Mouse (Mus musculus): ENCODE results near the gene Tph1. TPM values are rescaled to one million over a fixed set of nuclear protein-coding genes. Genes with fewer than 3 reads are reported as not detected.

Tph1 gene
- total and polyA plus RNA-seq, 2 experiments from 2014 or later: 1.5 TPM; not detected in 1

DNA sequence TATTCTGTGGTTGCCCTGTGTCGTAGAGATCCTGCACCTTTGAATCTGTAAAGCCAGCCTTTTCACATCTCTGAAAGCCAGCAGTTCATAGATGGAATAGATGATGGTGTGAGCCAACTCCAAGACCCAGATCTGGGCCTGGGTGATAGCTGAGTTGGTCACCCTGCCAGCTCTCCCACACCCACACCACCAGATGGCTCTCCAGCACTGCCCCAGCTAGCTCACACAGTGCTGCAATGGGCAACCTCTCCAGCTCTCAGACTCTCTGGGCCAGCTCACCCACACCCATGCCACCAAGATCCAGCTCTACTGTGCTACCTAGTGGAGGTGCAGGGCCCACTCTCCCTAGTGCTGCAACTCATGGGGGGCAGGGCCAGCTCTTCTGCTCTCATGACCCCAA is 29.2 kb downstream of the Tph1 start:
- no peak overlapping the region for H3K9ac ChIP-seq (replicated peaks; ENCODE audit: low read length, poor library complexity, severe bottlenecking)
- no peak overlapping the region for H3K4me2 ChIP-seq (ENCODE audit: low read depth, low read length, poor library complexity, severe bottlenecking)
- peaks cover 5% of the 10 kb centered on the region; the same call in 1 of the 2 replicates for H3K4me1 ChIP-seq (ENCODE audit: insufficient read depth, low read length)
- no peak overlapping the region for H3K4me3 ChIP-seq (ENCODE audit: low read depth, low read length)
- TF ChIP-seq CTCF (IDR thresholded peaks at IDR 0.05): peak; percentile 34; the same call in 1 of the 2 replicates
- WGBS: 93% methylated on average over 1 of the region's 1 CpGs
- no peaks in the 10 kb centered on the region for H3K9me3 ChIP-seq (ENCODE audit: low read length)
- DNase-seq (ENCODE audit: low spot score) (peak; percentile 24), ATAC-seq (ENCODE audit: low FRiP score) (no peak)
- no peak overlapping the region for H3K27ac ChIP-seq (ENCODE audit: low read depth, low read length)
- no peaks in the 10 kb centered on the region for H3K36me3 ChIP-seq (ENCODE audit: insufficient read depth, low read length)
- no peaks in the 10 kb centered on the region for H3K27me3 ChIP-seq (ENCODE audit: insufficient read depth, low read length)

DNA sequence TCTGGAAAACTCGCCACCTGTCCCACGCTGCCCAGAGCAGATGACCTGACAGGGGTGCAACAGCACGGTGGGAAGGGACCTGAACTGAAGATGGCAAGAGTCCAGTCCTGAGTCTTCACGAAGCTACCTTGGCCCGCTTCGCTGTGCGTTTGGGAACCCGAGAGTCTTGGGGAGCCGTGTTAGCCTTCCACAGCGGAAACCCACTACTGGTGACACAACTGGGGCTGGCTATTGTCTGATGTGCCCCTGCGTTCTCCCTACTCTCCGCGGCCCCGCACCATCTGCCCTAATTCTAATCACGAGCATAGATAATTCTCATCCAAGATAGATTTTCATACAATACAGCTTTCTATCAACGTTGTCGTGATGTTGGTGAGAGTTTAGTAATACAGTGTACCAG is 32.3 kb downstream of the Tph1 start:
- no peak for TF ChIP-seq CTCF (IDR thresholded peaks at IDR 0.05)
- peaks cover 11% of the 10 kb centered on the region; the same call in 1 of the 2 replicates for H3K4me1 ChIP-seq (ENCODE audit: insufficient read depth, low read length)
- H3K9me3 ChIP-seq (ENCODE audit: low read length): no peaks in the 10 kb centered on the region
- 8% methylated on average over 17 of the region's 17 CpGs for WGBS
- H3K36me3 ChIP-seq (ENCODE audit: insufficient read depth, low read length): no peaks in the 10 kb centered on the region
- ATAC-seq (ENCODE audit: low FRiP score): peak; percentile 42; the same call in 1 of the 2 replicates
- H3K4me2 ChIP-seq (ENCODE audit: low read depth, low read length, poor library complexity, severe bottlenecking): peak overlapping the region; percentile 77
- no peaks in the 10 kb centered on the region for H3K27me3 ChIP-seq (ENCODE audit: insufficient read depth, low read length)
- no peak for DNase-seq (ENCODE audit: low spot score)
- peak overlapping the region; percentile 70 for H3K4me3 ChIP-seq (ENCODE audit: low read depth, low read length)
- H3K27ac ChIP-seq (ENCODE audit: low read depth, low read length): peak overlapping the region; percentile 92
- H3K9ac ChIP-seq (replicated peaks; ENCODE audit: low read length, poor library complexity, severe bottlenecking): peak overlapping the region; percentile 77

DNA sequence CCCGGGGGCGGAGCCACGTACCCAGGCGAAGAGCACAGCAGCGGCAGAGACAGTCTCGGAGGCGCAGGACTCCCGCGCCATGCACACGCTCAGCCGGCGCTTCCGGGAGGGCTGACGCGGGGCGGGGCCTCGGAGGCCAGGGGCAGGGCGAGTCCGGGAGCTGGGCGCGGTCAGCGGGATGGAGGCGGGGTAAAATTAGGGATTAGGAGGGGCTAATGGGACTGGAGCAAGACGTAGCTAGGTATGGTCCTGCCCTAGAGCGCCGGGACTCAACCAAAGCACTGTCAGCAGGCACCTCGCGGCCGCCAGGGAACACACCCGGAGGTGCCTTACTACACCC is 32.7 kb downstream of the Tph1 start, which contains the start of gene Sergef:
Gene Sergef (minus strand): TSS at position 116 of the 340 bp plus-strand sequence.
- TF ChIP-seq CTCF (IDR thresholded peaks at IDR 0.05): no peak
- peak; percentile 88 for DNase-seq (ENCODE audit: low spot score)
- peak; percentile 92 for ATAC-seq (ENCODE audit: low FRiP score)
- WGBS: 2% methylated on average over 29 of the region's 30 CpGs
- H3K4me3 ChIP-seq (ENCODE audit: low read depth, low read length): peak within 1 kb of the TSS; percentile 70
- H3K27me3 ChIP-seq (ENCODE audit: insufficient read depth, low read length): no peaks in the 10 kb centered on the region
- no peaks in the 10 kb centered on the region for H3K36me3 ChIP-seq (ENCODE audit: insufficient read depth, low read length)
- peak within 1 kb of the TSS; percentile 77 for H3K9ac ChIP-seq (replicated peaks; ENCODE audit: low read length, poor library complexity, severe bottlenecking)
- peak within 1 kb of the TSS; percentile 92 for H3K27ac ChIP-seq (ENCODE audit: low read depth, low read length)
- peaks cover 11% of the 10 kb centered on the region; the same call in 1 of the 2 replicates for H3K4me1 ChIP-seq (ENCODE audit: insufficient read depth, low read length)
- H3K9me3 ChIP-seq (ENCODE audit: low read length): no peaks in the 10 kb centered on the region
- peak within 1 kb of the TSS; percentile 77 for H3K4me2 ChIP-seq (ENCODE audit: low read depth, low read length, poor library complexity, severe bottlenecking)

DNA sequence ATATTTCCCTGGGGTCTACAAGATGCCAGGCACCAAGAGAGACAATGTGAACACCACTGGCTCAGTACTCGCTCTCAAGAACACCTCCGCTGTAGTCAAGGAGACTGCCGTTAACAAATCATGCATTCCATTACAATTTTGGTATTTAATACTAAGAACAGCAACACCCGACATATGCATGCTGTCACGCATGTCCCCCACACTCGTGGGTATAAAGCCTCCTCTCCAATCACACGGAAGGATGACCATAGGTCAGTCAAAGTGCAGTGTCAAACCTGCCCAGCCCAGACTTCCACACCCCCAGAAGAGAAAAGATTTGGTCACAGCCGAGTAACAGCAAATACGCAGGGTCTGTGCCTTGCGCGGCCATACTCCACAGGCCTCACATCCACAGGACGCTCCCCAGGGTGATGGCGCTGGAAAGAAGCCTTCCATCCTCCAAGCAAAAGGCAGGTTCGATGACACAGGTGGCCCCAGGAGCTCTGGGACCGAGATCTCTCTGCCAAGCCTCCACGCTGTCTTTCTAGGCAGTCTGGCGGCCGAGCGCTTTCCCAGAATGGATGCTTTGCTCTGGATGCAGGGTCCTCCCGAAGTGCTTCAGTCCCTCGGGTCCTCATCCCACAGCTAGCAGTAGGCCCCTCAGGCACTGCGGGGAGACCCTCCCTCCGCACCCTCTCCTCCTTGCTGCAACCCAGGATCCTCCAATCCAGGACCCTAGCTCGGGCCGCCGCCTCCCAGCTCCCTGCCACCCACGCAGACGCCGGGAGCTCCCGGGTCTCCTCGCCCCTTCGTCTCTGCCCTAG is 33.2 kb downstream of the Tph1 start:
- DNase-seq (ENCODE audit: low spot score) (peak; percentile 4), ATAC-seq (ENCODE audit: low FRiP score) (peak; percentile 53)
- Histone ChIP-seq H3K9ac (replicated peaks; ENCODE audit: low read length, poor library complexity, severe bottlenecking) (peak overlapping the region; percentile 77), H3K4me1 (ENCODE audit: insufficient read depth, low read length) (peaks cover 11% of the 10 kb centered on the region; the same call in 1 of the 2 replicates), H3K27me3 (ENCODE audit: insufficient read depth, low read length) (no peaks in the 10 kb centered on the region), H3K27ac (ENCODE audit: low read depth, low read length) (peak overlapping the region; percentile 92), H3K4me2 (ENCODE audit: low read depth, low read length, poor library complexity, severe bottlenecking) (peak overlapping the region; percentile 77), H3K4me3 (ENCODE audit: low read depth, low read length) (peak overlapping the region; percentile 70), H3K9me3 (ENCODE audit: low read length) (no peaks in the 10 kb centered on the region), H3K36me3 (ENCODE audit: insufficient read depth, low read length) (peaks cover 3% of the 10 kb centered on the region; the same call in 1 of the 2 replicates)
- no peak for TF ChIP-seq CTCF (IDR thresholded peaks at IDR 0.05)
- 5% methylated on average over 31 of the region's 32 CpGs for WGBS

DNA sequence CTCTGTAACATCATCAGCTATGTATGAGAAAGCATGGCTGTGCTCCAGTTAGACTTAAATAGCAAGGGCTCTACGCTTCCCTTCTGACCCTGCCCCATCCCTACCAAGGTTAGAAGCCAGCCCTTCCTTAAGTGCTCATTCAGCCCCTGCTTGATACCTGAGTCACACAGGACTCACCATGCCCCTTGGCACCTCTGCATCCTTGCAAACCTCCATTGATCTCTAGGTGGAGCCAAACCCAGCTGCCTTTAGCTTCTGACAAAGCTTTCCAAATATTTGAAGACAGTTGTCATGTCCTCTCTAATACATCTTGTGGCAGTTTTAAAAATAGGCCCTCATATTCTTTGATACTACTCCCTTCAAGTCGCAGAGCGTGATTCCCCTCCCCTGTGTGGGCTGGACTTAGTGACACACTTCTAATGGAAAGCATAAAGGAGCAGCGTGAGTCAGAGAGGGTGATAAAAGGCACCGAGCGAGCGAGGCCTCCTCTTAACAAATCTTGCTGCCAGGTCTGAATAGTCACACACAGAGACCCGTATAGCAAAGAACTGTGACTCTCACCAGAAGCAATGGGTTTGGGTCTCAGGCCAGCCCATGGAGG is 43.9 kb downstream of the Tph1 start:
- no peak overlapping the region for H3K4me2 ChIP-seq (ENCODE audit: low read depth, low read length, poor library complexity, severe bottlenecking)
- peaks cover 33% of the 10 kb centered on the region for H3K36me3 ChIP-seq (ENCODE audit: insufficient read depth, low read length)
- H3K9me3 ChIP-seq (ENCODE audit: low read length): no peaks in the 10 kb centered on the region
- H3K4me1 ChIP-seq (ENCODE audit: insufficient read depth, low read length): no peaks in the 10 kb centered on the region
- no peak for DNase-seq (ENCODE audit: low spot score)
- H3K4me3 ChIP-seq (ENCODE audit: low read depth, low read length): no peak overlapping the region
- peak; percentile 53 for TF ChIP-seq CTCF (IDR thresholded peaks at IDR 0.05)
- ATAC-seq (ENCODE audit: low FRiP score): no peak
- no peak overlapping the region for H3K9ac ChIP-seq (replicated peaks; ENCODE audit: low read length, poor library complexity, severe bottlenecking)
- WGBS: 41% methylated on average over 8 of the region's 8 CpGs
- no peak overlapping the region for H3K27ac ChIP-seq (ENCODE audit: low read depth, low read length)
- H3K27me3 ChIP-seq (ENCODE audit: insufficient read depth, low read length): no peaks in the 10 kb centered on the region

DNA sequence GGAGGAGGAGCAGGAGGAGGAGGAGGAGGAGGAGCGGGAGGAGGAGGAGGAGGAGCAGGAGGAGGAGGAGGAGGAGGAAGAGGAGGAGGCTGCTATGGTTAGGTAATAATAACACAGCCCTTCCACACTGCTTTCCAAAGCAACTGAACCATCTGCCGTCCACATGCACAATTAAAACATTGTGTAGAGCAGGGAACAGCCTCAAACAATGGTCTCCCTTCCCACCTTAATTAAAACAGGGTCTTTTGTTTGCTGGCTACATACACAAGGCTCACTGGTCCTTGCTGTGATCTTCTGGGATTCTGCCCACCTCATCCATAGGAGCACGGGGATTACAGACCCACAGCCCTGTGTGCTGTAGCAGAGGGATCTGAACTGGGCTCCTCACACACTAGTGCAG is 48.4 kb downstream of the Tph1 start:
- no peak for TF ChIP-seq CTCF (IDR thresholded peaks at IDR 0.05)
- Histone ChIP-seq H3K9ac (replicated peaks; ENCODE audit: low read length, poor library complexity, severe bottlenecking) (no peak overlapping the region), H3K4me3 (ENCODE audit: low read depth, low read length) (no peak overlapping the region), H3K4me1 (ENCODE audit: insufficient read depth, low read length) (no peaks in the 10 kb centered on the region), H3K4me2 (ENCODE audit: low read depth, low read length, poor library complexity, severe bottlenecking) (no peak overlapping the region), H3K27me3 (ENCODE audit: insufficient read depth, low read length) (no peaks in the 10 kb centered on the region), H3K36me3 (ENCODE audit: insufficient read depth, low read length) (peaks cover 25% of the 10 kb centered on the region), H3K27ac (ENCODE audit: low read depth, low read length) (no peak overlapping the region), H3K9me3 (ENCODE audit: low read length) (no peaks in the 10 kb centered on the region)
- 55% methylated on average over 2 of the region's 3 CpGs for WGBS
- ATAC-seq (ENCODE audit: low FRiP score) (no peak), DNase-seq (ENCODE audit: low spot score) (no peak)
